Mouse (Mus musculus) lung, postnatal 4 days (tissue): ENCODE measurements at regions not wholly inside any gene's neighbourhood (a gene's known extent, or its start where the extent isn't known, plus 50 kb on each side); places are given as distances from the start of the nearest gene placed in this dataset.
"Not testable (repeated sequence)": the region's sequence is repeated elsewhere in the genome, so short reads cannot be mapped to it uniquely, and the experiment has no call there.

ENCODE experiments used
- DNase-seq, 2 experiments: peaks; one replicate each; pipeline ENCODE4 v3.0.0; 2021

DNA sequence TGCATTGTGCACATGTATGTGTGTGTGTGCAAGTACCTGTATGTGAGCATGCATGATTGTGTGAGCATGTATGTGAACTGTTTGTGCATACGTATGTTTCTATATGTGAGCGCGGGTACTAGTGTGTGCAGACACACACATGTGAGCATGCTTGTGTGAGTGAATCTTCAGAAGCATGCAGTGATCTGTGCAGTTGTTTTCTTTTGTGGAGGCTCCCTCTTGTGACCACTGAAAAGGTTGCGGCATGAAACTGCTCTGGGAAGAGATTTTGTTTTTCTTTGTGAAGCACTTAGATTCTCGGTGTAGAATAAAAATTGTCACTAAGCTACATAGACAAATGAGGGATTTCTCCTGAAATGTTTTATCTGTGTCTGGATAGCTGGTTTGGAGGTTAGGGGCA is 189.2 kb upstream of the Rapgef5 start:
- not testable (repeated sequence) for DNase-seq

GRCm38 (mm10) chr12:117330418-117330817 is 185.9 kb upstream of the Rapgef5 start:
- no peak for DNase-seq

GRCm38 (mm10) chr12:117336856-117337255 is 179.4 kb upstream of the Rapgef5 start:
- DNase-seq: no peak

GRCm38 (mm10) chr12:117342321-117342720 is 174.0 kb upstream of the Rapgef5 start:
- DNase-seq: no peak

GRCm38 (mm10) chr12:117343121-117343520 is 173.2 kb upstream of the Rapgef5 start:
- DNase-seq: no peak

DNA sequence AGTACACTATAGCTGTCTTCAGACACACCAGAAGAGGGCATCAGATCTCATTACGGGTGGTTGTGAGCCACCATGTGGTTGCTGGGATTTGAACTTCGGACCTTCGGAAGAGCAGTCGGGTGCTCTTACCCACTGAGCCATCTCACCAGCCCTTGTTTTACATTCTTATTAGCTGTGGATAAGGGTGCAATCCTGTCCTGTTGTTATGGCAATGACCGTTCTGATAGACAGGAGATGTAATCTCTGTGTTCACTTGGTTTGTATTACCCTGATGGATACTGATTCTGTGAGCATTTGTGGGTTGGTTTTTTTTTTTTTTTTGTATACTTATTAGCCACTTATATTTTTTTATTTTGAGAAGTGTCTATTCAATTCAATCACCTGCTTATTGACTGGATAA is 172.7 kb upstream of the Rapgef5 start:
- not testable (repeated sequence) for DNase-seq

DNA sequence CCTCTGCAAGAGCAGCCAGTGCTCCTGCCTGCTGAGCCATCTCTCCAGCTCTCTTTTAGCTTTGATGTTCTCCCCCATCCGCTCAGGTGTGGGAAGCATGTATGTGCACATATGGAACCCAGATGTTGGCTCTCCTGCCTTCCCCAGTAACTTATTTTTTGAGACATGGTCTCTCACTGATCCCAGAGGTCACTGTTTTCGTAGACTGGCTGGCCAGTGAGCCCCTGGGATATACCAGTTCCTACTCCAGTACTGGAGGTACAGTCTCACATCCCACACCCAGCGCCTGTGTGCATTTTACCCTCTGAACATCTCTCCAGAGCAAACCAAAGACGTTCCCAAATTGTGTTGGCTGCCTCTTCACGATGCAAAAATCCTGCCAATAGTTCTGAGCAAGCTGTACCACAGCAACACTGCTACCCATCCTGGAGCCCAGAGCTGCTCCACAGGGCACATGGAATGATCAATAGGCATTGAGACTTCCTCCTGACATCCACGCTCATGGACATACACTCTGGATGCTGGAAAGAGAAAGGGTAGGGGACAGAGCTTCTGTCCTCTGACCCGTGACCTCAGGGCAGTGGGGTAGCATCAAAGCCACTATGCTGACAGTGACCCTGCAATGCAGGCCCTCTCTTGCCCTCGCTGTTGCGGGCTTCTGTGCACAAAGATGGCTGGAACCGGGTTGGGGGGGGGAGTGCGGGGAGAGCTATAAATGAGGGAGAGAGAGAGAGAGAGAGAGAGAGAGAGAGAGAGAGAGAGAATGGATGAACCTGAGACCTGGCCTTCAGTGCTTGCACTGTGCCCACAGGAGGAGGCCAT is 171.8 kb upstream of the Rapgef5 start:
- DNase-seq: no peak

DNA sequence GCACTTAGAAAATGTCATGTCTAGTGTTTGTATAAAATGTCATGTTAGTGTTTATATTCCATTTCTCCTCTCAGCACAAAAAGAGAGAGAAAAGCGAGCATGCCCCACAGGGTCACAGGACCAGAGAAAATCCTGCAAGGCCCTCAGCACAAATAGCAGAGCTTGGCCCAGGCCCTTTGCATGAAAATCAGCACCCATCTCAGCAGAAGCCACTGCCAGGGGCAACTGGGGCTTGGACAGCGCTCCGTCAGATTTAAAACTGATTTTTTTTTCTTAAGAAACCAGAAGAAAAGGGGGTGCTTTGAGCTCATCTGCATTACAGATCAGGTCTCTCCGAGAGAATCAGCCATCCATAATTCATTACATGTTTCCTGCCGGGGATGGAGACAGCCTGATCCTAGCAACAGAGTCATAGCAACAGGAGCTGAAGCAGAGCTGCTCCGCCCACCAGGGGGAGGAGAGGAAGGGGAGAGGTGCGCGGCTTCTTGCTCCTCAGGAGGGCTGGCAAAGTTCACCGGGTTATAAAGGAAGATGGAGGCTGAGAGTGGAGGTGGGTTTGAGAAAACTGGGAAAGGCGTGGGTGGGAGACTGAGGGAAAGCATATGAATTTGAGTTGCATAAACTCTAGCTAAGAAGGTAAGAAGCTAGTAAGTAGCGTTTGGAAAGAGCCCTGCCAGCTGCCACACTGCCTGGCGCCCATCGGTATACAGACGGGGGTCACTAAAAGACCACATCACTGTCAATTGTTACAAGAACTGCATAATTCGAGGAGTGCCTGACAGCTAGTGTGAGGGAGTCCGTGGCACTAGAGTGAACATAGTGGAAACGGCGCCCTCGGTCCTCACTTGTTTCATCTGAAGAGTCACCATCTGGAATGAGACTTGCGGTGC is 170.9 kb upstream of the Rapgef5 start:
- no peak for DNase-seq

GRCm38 (mm10) chr12:117346091-117346490 is 170.2 kb upstream of the Rapgef5 start:
- DNase-seq: no peak

GRCm38 (mm10) chr12:117347135-117347534 is 169.1 kb upstream of the Rapgef5 start:
- no peak for DNase-seq

DNA sequence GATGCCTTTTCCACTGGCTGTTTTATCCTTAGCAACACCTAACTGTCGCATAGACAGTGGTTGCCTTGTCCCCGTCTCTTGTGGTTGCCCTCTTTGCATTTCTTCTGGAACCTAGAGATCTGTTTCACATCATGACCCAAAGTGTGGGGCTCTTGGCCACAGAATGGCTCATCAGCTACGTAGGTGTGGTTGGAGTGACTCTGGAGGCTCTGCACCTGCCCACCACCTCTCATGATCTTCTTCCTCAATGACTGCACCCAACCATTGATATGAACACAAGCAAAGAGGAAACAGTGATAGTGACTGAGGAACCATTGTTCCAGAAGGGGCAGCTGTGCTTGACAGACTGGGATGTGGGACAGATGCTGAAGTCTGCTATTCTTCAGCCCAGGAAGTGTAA is 167.8 kb upstream of the Rapgef5 start:
- DNase-seq: no peak

- DNase-seq: no peak
Observed at GRCm38 (mm10) chr12:117351900-117352299, 164.4 kb upstream of the Rapgef5 start.

GRCm38 (mm10) chr12:117352511-117352910 is 163.8 kb upstream of the Rapgef5 start:
- DNase-seq: no peak

GRCm38 (mm10) chr12:117352938-117353337 is 163.3 kb upstream of the Rapgef5 start:
- peak in 1 of 2 experiments; percentile 14 for DNase-seq

DNA sequence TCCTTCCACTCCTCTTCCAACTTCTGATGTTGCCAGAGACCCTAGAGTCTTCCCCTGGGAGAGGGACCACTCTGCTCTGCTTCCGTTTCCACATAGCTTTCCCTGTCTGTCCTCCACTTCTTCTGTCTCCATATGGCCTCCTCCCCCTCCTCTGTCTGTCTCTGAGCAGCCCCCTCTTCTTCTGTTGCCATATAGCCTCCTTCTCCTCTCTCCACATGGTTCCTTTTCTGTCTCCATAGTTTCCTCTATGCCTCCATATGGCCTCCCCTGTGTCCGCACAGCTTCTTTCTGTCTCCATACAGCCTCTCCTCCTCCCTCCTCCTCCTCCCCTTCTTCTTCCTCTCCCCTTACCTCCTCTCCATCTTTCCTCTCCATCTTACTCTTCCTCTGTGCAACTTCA is 158.5 kb upstream of the Rapgef5 start:
- no peak for DNase-seq

DNA sequence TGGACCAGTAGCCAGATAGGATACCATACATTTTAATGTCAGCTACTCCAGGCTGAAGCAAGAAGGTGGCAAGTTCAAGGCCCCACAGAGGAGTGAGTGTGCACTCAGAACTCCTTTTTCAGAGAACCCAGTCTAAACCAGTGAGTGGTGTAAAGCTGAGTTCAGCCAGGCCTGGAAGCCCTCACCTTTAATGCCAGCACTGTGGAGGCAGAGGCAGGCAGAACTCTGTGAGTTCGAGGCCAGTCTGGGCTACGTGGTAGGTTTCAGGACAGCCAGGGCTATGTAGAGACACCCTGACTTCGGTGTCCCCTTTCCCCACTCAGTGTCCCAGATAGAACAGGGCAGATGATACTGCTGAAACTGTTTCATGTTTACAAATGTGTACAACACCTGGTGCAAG is 157.4 kb upstream of the Rapgef5 start:
- no peak for DNase-seq

DNA sequence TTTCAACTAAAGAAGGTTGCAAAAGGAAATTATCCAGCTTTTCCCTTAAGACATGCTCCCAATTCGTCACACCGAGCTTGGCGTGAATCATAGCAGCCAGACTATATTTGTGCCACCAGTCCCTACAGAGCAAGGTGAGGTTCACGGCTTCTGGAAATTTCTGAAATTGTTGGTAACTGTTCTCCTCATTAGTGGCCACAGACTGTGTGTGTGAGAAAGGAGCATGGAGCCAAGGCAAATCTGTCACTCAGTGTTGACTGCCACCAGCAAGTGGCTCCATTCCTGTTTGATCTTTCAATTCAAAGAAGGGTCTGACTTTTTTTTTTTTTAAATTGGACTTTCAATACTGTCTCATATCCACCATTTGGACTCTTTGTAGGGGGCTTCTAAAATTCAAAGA is 156.1 kb upstream of the Rapgef5 start:
- no peak for DNase-seq

- no peak for DNase-seq
Observed at GRCm38 (mm10) chr12:117361826-117362225, 154.5 kb upstream of the Rapgef5 start.

GRCm38 (mm10) chr12:117363457-117363856 is 152.8 kb upstream of the Rapgef5 start:
- not testable (repeated sequence) for DNase-seq

DNA sequence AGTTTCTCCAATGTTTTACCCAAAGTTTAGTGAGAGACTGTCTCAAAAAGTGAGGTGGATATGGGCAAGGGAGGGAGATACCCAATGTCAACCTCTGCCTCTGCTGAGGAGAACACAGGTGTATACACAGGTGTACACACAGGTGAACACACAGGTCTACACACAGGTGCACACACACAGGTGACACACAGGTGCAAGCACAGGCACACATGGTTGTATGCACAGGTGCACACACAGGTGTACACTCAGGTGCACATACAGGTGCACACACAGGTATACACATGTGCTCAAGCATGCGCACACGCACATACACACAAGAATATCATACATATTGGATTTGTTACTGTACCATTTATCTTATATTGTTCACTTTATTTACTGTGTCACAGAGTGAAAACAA is 151.1 kb upstream of the Rapgef5 start:
- DNase-seq: no peak

- no peak for DNase-seq
Observed at GRCm38 (mm10) chr12:117365876-117366275, 150.4 kb upstream of the Rapgef5 start.

DNA sequence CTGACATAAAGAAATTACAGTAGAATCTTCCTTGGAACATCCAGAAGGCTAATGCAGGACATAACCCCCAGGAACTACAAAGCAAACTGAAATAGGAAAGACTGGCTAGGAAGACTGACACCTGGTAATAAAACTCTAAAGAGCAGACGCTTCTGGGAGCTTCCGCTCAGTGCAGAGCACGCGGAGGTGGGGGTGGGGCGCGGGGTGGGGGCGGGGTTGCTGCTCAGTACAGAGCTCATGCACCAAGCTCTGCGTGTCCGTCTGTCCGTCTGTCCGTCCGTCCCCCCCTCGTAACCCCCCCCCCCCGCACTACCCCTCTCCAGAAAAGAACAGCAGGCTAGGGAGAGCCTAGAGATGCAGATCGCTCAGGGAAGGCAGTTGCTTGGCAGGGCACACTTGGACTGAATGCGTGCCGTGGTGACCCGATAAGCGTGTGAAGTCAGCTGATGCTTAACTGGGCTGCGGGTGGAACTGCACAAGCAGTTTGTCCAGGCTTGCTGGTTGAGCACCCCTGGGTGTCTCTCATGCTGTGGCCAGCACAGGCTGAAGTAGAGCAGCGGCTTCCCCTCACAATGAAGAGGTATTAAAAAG is 137.9 kb upstream of the Rapgef5 start:
- DNase-seq: no peak

DNA sequence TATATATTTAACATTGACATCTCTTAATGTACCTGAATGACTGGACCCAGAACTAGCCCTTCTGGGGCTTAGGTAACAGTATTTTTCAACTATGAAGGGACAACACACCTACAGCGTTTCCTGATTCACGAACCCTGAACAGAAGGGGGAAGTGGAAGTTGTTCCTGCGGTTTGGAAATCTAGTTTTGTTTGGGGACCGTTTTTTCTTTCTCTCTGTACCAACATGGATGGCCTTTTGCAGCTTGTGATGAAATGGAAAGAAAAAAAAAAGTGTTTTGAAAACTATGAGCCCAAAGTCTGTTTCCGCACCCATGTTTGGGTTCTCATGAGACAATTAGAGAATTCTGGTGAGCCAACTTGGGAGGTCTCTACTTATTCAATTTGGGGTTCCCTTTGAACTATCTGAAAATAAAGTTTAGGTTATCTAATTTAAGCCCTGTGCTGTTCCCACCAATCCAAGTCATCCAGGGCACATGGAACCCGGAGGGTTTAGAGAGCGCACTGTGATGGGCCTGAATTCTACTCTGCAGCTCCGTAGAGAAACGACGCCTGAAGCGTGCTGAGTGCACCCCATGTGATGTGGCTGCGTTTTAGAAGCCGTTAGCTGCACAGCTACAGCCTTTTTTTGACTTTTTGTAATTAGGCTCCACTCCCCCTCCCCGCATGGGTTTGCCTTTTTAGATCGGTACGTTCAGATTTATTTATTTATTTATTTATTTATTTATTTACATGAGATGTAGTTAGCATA is 137.0 kb upstream of the Rapgef5 start:
- DNase-seq: no peak
